Mouse (Mus musculus) fat pad, adult 2 months (tissue): ENCODE data around the gene Gm5244.

Experiments
- DNase-seq: peaks from one replicate; pipeline ENCODE4 v3.0.0-alpha.2; 2011; ENCODE audit warnings: low read depth, low spot score; ENCODE audit errors: extremely low read depth

Gene Gm5244

DNA sequence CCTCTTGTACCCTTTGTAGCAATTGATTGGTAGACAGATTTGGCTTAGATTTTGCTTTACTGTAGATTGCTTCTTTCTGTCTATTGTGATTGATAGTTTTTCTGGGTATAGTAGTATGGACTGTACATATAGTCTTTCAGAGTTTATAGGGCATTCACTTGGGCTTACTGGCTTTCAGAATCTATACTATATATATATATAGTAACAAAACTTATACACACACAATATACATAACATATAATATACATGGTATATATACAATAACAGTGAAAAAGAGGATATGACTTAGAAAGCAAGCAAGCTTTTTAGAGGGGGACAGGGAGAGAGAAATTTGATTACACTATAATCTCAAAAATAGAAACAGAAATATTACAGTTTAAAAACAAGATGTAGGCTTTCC is at the start of gene Gm5244:
Gm5244 (plus strand) TSS at position 301 of the 400 bp plus-strand sequence.
- DNase-seq = no peak

DNA sequence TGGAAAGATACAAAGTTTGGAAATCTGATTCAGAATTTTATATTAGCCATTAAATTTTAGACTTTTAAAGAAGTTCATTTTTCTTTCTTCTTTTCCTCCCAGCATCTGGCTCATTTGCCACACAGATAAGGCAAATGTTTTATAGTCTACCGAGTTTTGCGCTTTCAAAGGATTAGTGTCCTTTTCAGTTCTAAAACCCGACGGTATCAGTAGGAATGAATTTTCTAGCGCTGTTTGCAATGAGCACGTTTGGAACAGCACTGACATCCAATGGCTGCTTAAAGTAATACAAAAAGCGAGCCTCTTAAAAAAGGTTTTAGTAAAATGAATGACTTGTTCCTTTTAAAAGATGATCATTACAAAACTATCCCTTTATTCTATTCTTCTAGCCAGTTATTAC is 49.4 kb upstream of the Gm5244 start:
- DNase-seq = no peak

DNA sequence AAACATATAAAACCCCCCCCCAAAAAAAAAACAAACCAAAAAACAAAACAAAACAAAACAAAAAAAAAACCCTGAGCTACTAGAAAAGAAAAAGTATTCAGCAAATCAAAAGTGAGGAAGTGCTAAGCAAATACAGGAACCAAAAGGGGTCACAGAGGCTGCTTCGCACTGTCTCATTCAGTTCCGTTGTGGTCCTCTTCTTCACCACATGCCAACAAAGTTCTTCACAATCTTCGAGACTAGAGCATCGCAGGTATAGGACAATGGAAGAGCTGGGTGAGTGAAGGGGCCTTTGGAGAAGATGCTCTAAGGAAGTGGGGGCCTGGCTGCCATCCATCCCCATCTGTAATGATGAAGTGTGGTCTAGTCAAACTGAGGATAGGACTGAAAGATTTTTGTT is 48.1 kb upstream of the Gm5244 start:
- no peak for DNase-seq

DNA sequence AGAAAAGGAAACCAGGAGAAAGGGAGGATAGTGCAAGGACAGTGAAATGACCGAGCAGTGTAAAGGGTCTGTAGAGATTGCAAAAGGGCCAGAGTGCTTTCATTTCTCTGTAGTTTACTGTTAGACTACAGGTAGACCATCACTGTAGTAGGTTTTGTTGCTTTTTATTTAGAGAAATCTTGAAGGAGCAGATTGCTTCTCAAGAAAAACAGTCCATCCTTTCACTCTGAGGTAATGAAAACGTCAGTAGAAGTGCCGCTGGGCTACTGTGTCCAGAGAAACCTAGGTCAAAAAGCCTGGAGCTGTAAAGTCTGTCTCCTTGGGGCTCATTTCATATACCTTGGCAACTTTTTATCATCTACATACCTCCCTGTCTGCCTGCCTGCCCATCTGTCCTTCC is 47.4 kb upstream of the Gm5244 start:
- no peak for DNase-seq

DNA sequence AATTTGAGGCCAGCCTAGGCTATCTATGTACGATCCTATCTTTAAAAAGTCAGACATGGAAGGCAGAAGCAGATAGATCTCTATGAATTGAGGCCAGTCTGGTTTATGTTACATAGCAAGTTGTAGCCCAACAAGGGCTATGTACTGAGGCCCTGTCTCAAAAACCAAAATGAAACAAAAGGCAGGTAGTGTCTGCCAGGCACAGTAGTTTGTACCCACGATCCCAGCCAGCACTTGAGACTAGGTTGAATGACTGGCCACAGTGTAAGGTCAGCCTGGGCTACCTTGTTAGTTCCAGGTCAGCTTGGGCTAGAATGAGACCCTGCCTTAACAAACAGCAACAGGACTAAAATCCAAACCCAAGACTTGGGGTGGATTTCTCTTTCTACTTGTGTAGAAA is 45.9 kb upstream of the Gm5244 start:
- DNase-seq = no peak

DNA sequence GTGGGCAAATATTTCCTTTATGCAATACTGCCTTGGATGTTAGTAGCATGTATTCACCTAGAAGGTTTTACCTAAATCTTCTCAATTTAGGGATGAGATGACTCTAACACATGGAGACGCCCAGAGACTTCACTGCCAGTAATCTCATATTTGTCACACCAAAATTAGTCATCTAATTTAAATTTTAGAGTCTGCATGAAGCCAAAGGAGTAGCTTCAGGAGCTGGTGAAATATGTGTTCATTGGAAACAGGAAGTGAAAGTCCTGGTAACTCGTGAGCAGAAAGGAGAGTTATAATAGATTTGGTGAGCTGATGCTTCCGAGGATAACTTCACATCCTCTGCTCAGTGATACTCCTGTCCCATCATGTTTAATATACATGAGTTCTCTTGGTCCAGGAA is 45.4 kb upstream of the Gm5244 start:
- no peak for DNase-seq

DNA sequence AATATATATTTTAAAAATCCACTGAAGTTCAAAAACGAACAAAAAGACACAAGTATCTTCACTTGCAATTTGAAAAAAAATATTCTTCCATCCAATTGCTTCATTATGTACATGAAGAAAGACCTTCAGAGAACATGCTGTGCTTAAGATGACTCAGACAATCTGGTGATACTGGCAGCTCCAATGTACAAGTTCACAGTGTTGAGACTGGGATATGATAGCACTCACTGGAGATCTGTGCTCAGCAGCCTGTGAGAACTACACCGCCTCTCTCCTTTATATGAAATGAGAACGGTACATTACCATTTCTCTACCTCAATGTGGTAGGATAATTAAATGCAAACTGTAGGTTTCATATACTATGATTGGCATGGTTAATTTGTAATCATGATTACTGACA is 43.7 kb upstream of the Gm5244 start:
- peak; percentile 50 for DNase-seq

DNA sequence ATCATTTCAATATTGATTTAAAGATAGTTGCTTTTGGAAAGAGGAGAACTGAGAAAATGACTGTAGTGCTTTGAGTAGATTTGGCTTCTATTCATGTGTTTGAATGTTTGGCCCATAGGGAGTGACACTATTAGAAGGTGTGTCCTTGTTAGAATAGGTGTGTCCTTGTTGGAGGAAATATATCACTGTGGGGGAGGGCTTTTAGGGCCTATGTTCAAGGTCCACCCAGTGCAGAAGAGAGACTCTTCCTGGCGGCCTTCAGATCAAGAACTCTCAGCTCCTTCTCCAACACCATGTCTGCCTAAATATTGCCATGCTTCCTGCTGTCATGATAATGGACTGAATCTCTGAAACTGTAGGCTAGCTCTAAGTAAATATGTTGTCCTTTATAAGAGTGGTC is 42.2 kb upstream of the Gm5244 start:
- no peak for DNase-seq

DNA sequence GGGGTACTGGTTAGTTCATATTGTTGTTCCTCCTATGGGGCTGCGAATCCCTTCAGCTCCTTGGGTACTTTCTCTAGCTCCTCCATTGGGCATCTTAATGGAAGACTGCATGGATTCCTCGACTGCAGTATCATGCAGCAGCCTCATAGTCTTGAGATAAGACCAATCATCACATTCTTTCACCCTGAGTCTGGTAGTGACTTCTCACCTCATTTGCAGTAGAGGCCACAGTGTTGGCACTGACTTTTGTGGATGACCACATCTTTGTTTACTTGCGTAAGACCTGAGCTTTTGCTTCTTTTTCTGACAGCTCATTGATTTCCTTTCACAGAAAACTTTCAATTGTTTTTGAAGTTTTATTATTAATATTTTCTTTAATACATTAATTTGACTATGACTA is 40.8 kb upstream of the Gm5244 start:
- no peak for DNase-seq

DNA sequence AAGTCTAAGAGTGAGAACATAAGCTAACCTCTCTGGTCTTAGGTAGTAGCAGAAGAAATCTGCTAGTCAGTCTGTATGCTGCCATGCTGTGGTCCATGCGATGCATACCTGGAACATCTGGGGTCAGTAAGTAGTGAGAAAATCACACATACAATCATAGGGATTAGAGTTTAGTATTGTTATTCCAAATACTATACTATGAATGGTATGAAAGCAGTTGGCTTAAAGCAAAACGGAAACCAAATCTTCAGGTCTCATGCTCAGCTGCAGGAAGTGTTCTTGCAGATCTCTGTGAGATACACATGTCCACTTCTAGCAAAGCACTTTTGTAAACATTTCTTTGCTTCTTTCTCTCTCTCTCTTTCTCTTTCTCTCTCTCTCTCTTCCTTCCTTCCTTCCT is 40.3 kb upstream of the Gm5244 start:
- DNase-seq = no peak

DNA sequence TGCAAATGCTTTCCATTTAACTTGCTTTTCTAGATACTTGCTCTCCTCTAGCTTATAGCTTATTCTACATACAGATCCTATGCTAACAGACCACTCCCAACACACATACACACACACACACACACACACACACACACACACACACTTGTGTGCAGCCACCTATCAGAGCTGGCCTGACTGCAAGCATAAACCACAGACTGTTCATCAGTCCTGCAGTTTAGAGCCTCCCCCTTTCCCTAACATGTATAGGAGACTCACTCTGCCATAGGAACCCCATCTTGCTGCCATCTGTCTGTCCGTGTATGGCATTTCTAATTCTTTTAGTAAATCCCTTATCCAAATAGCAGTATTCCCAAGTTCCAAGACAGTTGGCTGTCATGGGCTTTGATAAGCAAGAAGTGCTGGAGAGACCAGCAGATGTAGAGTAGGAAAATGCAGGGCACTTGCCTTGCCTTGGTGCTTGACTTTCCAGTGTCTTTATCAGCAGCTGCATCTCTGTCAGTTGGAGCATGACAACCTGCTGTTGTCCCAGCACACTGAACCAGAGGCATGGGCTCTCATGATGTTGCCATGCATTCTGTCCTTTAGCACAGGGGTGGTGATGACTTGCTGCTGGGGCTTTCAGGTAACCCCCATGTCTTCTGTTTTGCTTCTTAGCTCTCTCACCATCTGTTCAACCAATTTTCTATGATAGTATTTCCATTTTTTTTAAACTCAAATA is 33.7 kb upstream of the Gm5244 start:
- DNase-seq = no peak

DNA sequence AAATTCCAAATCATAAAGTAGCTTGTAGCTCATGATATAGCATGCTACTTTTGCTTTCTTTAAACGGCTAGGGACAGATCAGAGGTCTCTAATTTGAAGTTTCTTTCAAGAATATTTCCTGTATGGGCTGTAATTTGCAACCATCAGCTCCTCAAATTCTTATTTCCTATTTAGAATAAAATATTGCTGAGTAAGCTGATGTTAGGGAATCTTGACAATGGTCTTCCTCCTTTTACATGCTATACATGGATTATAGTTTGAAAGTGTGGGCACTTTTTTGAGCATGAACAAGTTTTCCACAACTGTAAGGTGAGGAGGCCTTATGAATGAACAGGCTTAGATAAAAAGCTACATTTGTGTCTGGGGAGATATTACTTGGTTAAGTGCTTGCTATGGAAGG is 32.6 kb upstream of the Gm5244 start:
- DNase-seq = no peak

DNA sequence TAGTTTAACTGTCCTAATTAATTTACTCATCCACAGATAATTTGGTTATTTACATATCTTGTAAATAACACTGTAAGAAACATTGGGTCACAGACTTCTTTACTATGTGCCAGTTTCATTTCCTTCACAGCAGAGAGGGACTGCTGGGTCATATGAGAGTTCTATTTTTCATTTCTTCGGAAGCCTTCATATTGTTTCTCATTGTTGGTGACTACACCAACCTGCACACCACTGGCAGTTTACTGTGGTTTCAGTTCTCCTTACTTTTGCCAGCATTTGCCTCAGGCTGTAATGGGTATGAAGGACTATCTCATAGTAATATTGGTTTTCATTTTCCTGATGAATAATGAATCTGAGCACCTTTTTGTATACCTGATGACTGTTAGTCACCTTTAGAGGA is 28.0 kb upstream of the Gm5244 start:
- no peak for DNase-seq

DNA sequence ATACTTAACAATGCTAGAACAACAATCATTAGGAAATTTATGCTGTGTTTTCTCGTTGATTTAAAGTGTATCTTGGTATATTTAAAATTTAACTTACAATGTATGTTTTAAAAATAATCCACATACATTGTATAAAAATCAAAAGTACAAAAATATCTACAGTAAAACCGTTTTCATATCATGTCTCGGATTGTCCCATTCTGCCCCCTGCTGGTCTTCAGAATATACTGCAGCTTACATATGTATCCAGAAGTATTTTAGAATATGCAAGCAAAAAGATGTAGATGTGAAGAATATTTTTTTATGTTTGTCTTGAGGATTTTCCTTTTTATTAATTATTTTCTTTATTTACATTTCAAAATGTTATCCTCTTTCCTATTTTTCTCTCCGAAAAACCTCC is 26.1 kb upstream of the Gm5244 start:
- DNase-seq = no peak

DNA sequence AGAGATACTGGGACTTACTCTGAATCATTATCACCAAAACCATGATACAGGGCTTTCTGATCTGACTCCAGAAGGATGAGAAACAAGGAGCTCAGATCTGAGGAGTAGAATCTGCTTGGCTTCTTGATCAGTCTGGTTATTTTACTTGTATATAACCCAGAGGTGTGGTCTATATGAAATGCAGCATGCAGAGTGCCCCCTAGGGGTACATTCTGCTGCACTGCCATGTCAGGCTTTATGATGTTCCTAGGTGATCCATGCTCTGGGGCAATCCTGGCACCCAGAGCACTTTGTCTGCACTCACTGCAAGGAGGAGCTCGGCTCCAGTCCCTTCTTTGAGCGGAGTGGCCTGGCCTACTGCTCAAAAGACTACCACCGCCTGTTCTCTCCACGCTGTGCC is 21.9 kb upstream of the Gm5244 start:
- no peak for DNase-seq

DNA sequence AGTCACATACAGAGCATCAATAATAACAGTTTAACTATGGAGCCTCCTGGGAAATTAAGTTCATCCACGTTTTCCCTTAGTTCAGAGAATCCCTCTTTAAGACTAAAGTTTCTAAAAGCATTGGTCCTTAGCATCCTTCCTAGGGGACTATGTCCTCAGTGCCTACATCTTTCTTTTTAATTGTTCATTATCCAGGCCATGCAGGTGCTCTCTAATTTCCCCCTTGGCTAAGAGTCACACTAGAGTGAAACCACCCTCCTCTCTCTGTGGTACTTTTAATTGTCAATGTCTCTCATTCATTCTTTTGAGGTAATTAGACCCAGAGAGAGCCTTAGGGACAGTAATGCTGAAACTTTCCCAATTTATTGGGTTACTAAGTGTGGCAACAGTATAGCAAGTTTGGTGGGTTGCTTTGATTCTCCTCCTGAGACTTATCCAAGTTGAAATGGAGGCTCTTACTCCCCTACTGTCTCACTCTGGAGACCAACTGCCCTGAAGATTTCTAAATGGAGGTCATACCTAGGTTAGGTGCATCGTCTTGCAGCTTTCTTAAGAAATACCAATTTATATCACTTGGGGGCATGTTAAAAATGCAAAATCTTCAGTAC is 15.6 kb upstream of the Gm5244 start:
- DNase-seq = no peak

DNA sequence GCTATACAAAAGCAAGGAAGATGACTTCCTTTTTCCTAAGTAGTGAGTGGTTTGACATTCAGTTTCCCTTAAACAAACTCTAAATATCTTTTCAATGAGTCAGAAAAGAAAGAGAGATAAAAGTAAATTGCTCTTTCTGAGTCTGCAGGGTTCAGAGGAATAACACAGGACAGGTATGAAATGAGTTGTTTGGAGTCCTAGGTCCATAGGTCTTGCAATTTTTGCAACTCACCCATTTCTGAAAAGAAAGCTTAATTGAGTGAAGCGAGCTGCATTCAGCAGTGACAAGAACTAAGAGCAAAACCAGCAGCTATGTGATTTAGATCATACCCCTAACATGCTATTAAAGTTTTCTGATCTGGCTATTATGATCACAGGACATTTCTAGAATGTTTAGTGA is 14.9 kb upstream of the Gm5244 start:
- no peak for DNase-seq

DNA sequence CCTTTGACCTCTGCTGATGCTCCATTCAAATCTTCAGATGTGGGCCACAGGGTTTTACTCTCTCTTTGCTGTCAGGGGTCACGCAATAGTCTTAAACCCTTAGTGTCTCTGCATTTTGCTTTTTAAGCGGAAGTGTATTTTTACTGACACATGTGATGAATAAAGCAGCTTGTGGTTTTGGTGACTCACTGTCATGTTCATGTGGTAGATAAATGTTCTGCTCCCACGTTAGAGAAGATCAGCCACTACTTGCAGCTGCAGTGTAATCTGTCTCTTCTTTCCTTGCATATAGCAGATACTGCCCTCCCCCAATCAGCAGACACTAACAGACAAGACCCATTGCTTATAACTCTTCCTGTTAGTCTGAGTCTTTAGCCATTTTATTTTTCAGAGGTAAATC is 12.9 kb upstream of the Gm5244 start:
- no peak for DNase-seq

DNA sequence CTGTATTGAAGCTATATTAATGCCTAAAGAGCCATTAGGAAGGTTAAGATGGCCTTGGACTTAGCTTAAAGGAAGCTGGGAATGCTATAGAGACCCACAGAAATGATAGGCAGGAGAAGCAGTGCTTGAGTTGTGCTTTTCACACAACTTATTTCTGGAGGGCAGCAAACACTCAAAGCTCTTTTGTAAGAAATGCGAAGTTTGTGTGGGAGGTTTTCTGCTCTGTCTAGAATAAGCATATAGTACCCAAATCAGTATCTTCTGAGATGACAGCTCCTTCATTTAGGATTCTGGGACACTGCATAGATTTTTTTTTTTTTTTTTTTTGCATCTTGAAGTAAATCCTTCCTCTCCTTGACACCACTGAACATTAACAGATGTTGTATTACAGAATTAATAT is 8.0 kb upstream of the Gm5244 start:
- DNase-seq = no peak

DNA sequence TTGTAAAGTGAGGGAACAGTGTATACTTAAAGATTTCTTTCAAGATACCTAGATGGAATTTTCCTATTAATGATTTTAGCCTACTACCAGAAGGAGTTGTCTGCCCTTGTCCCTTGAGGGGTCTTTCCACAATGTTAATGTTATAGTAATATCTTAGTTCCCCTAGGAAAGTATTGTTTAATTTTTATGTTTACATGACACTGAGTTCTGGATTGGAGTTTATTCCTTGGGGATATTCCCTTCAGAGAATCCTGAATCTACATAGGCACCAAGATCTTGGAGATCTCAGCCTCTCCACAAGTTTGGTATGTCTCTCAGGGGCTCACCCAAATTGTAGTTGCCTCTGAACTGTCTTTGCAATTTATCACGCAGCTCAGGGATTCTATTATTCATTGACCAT is 10.5 kb downstream of the Gm5244 start, which contains the start of gene Olfr1444:
Olfr1444 (plus strand) TSS at position 301 of the 400 bp plus-strand sequence.
- DNase-seq = no peak

DNA sequence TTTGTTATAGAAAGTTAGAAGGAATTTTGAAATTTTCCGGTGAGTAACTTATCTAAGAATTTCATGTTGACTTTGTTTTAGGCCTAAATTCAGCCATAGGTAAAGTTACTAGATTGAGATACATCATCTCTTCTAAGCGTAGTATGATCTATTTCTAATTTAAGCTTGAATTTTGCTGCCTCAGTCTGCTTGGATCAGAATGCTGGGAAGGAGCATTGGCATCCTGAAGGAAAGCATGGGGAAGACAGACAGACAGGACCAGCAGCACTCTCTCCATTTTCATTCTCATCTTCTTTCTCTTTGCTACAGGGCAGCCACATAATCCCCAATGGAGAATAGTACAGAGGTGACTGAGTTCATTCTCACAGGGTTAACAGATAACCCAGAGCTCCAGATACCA is 37.1 kb downstream of the Gm5244 start, which contains the start of gene Olfr1445:
Olfr1445 (plus strand) TSS at position 301 of the 400 bp plus-strand sequence.
- DNase-seq = no peak

DNA sequence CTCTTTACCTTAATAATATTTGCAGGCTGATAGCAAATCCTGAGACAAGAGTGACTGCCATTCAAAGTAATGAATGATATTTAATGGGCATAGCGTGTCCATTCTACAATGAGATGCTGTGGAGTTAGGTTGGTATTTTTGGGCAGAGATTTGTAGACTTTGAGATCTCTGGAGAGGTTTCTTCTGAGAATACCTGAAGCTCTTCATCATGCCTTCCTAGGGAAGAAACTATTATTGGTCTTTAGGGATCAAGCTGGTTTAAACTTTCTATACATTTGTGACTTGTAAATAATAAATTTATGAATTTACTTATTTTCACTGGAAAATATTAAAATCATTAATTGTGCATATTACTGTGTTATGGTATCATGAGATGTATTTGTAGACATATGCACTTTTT is 46.9 kb downstream of the Gm5244 start, which contains the start of gene Olfr1446:
Olfr1446 (minus strand) TSS at position 101 of the 400 bp plus-strand sequence.
- DNase-seq = no peak
